In genomic region chr9:61756224-61756800, GRCm38 (mm10) we compare ENCODE assay signal across 12 mouse cellular contexts.
DNase-seq lines count a peak whose midpoint lies in the region; ATAC-seq and TF ChIP-seq lines count a peak whose summit lies in the region.
"Had no signal": no experiment of that assay in that cellular context is flagged by ENCODE, and none has a peak within 500 bp of the region (broad histone marks: within the 10 kb centered on the region; RNA-seq: fewer than 3 reads in every experiment).

No protein-coding gene starts in this region.

- peaks cover 10% of the 10 kb centered on the region for H3K4me1 ChIP-seq in intestine, embryonic 14.5 days (replicated peaks; ENCODE audit: control insufficient read depth, insufficient read depth, low read length)
- H3K4me1 ChIP-seq in intestine, postnatal 0 days (replicated peaks; ENCODE audit: control insufficient read depth, insufficient read depth, low read length): no peaks in the 10 kb centered on the region
- H3K4me1 ChIP-seq in forebrain, postnatal 0 days (ENCODE audit: insufficient read depth): peaks cover 12% of the 10 kb centered on the region; the same call in 1 of the 2 replicates
- peaks cover 18% of the 10 kb centered on the region for H3K4me1 ChIP-seq in limb, embryonic 15.5 days

- DNase-seq in intestine, embryonic 14.5 days (ENCODE audit: low spot score): no peak
- DNase-seq in brain, adult 2 months (ENCODE audit: low read depth, low spot score): peak; percentile 62
- DNase-seq in forebrain, postnatal 0 days: no peak
- no peak for DNase-seq in left cerebral cortex, postnatal 4 days
- DNase-seq in testis, postnatal 10 days (ENCODE audit: low spot score): no peak
- DNase-seq in left cerebral cortex, postnatal 14 days (ENCODE audit: low spot score in 2 of 2): no peak
- DNase-seq: gastrocnemius, postnatal 14 days; thymus, postnatal 14 days had no signal

- no peaks in the 10 kb centered on the region for H3K9me3 ChIP-seq in intestine, embryonic 14.5 days (ENCODE audit: control insufficient read depth, low read length)
- no peaks in the 10 kb centered on the region for H3K9me3 ChIP-seq in intestine, postnatal 0 days (ENCODE audit: control insufficient read depth)
- H3K9me3 ChIP-seq in forebrain, postnatal 0 days (ENCODE audit: low read length): no peaks in the 10 kb centered on the region
- no peaks in the 10 kb centered on the region for H3K9me3 ChIP-seq in limb, embryonic 15.5 days
- H3K9me3 ChIP-seq: heart, embryonic 12.5 days had no signal

- no peak overlapping the region for H3K9ac ChIP-seq in intestine, embryonic 14.5 days (ENCODE audit: low read length)
- H3K9ac ChIP-seq in intestine, postnatal 0 days (ENCODE audit: low read depth, low read length): no peak overlapping the region
- 0 out of 2 replicates have a peak overlapping the region, but pooled peaks have one; percentile 28 for H3K9ac ChIP-seq in forebrain, postnatal 0 days
- H3K9ac ChIP-seq in limb, embryonic 15.5 days: no peak overlapping the region
- H3K9ac ChIP-seq: heart, embryonic 12.5 days had no signal

- ATAC-seq in intestine, embryonic 14.5 days (replicated peaks; ENCODE audit: low FRiP score, low TSS enrichment, low read depth): peak; percentile 55
- no peak for ATAC-seq in intestine, postnatal 0 days
- ATAC-seq in forebrain, postnatal 0 days: peak; percentile 77
- no peak for ATAC-seq in limb, embryonic 15.5 days (ENCODE audit: insufficient number of reproducible peaks, low FRiP score, low TSS enrichment, low read depth)
- ATAC-seq: lung, postnatal 0 days had no signal

- no peak overlapping the region for H3K27ac ChIP-seq in intestine, embryonic 14.5 days (ENCODE audit: low read depth)
- H3K27ac ChIP-seq in intestine, postnatal 0 days (ENCODE audit: low read depth, low read length): no peak overlapping the region
- H3K27ac ChIP-seq in forebrain, postnatal 0 days (ENCODE audit: low read depth, low read length): peak overlapping the region; percentile 35
- no peak overlapping the region for H3K27ac ChIP-seq in limb, embryonic 15.5 days

- TF ChIP-seq CTCF in intestine, postnatal 0 days (IDR thresholded peaks at IDR 0.05; ENCODE audit: low read depth): no peak
- TF ChIP-seq CTCF in forebrain, postnatal 0 days (IDR thresholded peaks at IDR 0.05; ENCODE audit: low read depth): no peak

- H3K4me3 ChIP-seq in intestine, embryonic 14.5 days (ENCODE audit: low read depth, low read length): no peak overlapping the region
- H3K4me3 ChIP-seq in intestine, postnatal 0 days (ENCODE audit: low read depth, low read length): no peak overlapping the region
- no peak overlapping the region for H3K4me3 ChIP-seq in forebrain, postnatal 0 days (ENCODE audit: low read depth, low read length)
- H3K4me3 ChIP-seq in limb, embryonic 15.5 days: no peak overlapping the region
- H3K4me3 ChIP-seq: heart, embryonic 12.5 days had no signal

- intact Hi-C loops in left cerebral cortex, postnatal 4 days (cut with DNase I): no loop called here
- intact Hi-C loops in left cerebral cortex, postnatal 14 days (cut with DNase I): no loop called here

- 38% methylated on average over 15 of the region's 15 CpGs for WGBS in intestine, embryonic 14.5 days
- 44% methylated on average over 15 of the region's 15 CpGs for WGBS in intestine, postnatal 0 days
- 45% methylated on average over 15 of the region's 15 CpGs for WGBS in forebrain, postnatal 0 days
- WGBS in limb, embryonic 15.5 days: 55% methylated on average over 15 of the region's 15 CpGs

- H3K36me3 ChIP-seq in intestine, embryonic 14.5 days (ENCODE audit: control insufficient read depth, insufficient read depth, low read length): no peaks in the 10 kb centered on the region
- H3K36me3 ChIP-seq in intestine, postnatal 0 days (ENCODE audit: control insufficient read depth, insufficient read depth): no peaks in the 10 kb centered on the region
- no peaks in the 10 kb centered on the region for H3K36me3 ChIP-seq in forebrain, postnatal 0 days (ENCODE audit: insufficient read depth)
- H3K36me3 ChIP-seq in limb, embryonic 15.5 days: no peaks in the 10 kb centered on the region
- H3K36me3 ChIP-seq: heart, embryonic 12.5 days had no signal

- H3K27me3 ChIP-seq in intestine, embryonic 14.5 days (replicated peaks; ENCODE audit: control insufficient read depth, insufficient read depth, low read length): no peaks in the 10 kb centered on the region
- no peaks in the 10 kb centered on the region for H3K27me3 ChIP-seq in intestine, postnatal 0 days (replicated peaks; ENCODE audit: control insufficient read depth, insufficient read depth, low read length)
- no peaks in the 10 kb centered on the region for H3K27me3 ChIP-seq in forebrain, postnatal 0 days (ENCODE audit: insufficient read depth, low read length)
- 0 out of 2 replicates have a peak, but pooled peaks cover 5% of the 10 kb centered on the region for H3K27me3 ChIP-seq in limb, embryonic 15.5 days

- H3K4me2 ChIP-seq in intestine, embryonic 14.5 days (ENCODE audit: low read length): no peak overlapping the region
- H3K4me2 ChIP-seq in intestine, postnatal 0 days (replicated peaks; ENCODE audit: low read depth): no peak overlapping the region
- H3K4me2 ChIP-seq in forebrain, postnatal 0 days (ENCODE audit: low read depth): peak overlapping the region; percentile 37
- peak overlapping the region; percentile 14; the same call in 1 of the 2 replicates for H3K4me2 ChIP-seq in limb, embryonic 15.5 days
- H3K4me2 ChIP-seq: heart, embryonic 12.5 days had no signal

Comparison
In these comparisons a context has a peak if more than half of its experiments do, and no peak if none do; other contexts are left out.
1. ATAC-seq: peak in intestine, embryonic 14.5 days (single experiment) and forebrain, postnatal 0 days (single experiment); none in intestine, postnatal 0 days (single experiment) and limb, embryonic 15.5 days (single experiment).
2. H3K4me2 ChIP-seq: peak in forebrain, postnatal 0 days (single experiment) and limb, embryonic 15.5 days (single experiment); none in intestine, embryonic 14.5 days (single experiment) and intestine, postnatal 0 days (single experiment).